Mouse (Mus musculus) MEL (cell line): ENCODE data around the gene Rad51b. TPM values are rescaled to one million over a fixed set of nuclear protein-coding genes. Genes with fewer than 3 reads are reported as not detected.

ENCODE experiments used
- DNase-seq: peaks from one replicate; pipeline ENCODE4 v3.0.0; 2011; ENCODE audit warnings: low read depth, low spot score
- H3K27ac ChIP-seq: 2 replicates; pipeline ENCODE4 v1.5.1; 2012; ENCODE audit warnings: low read depth, mild to moderate bottlenecking, control low read depth, low read length, moderate library complexity; ENCODE audit not compliant: control insufficient read depth
- H3K27me3 ChIP-seq, 2 experiments: fragments of 150-350 bp in 1 of 2; sonication (generic) in 1 of 2; 2 replicates each; pipeline ENCODE4 v1.6.1; 2012; ENCODE audit warnings: low read length in 2 of 2, mild to moderate bottlenecking in 2 of 2, improper control_type of control experiment in 1 of 2, moderate library complexity in 1 of 2; ENCODE audit not compliant: insufficient read depth in 2 of 2, control insufficient read depth in 1 of 2
- H3K36me3 ChIP-seq, 2 experiments: 2 replicates each; pipeline ENCODE4 v1.6.1; 2012 to 2014; ENCODE audit warnings: low read length in 2 of 2, improper control_type of control experiment in 1 of 2, inconsistent platforms in 1 of 2, mild to moderate bottlenecking in 1 of 2; ENCODE audit not compliant: insufficient read depth in 2 of 2, control insufficient read depth in 1 of 2
- H3K4me1 ChIP-seq, 2 experiments: fragments of 150-350 bp in 1 of 2; sonication (generic) in 1 of 2; 2 replicates each; pipeline ENCODE4 v1.6.1; 2012; ENCODE audit warnings: low read length in 2 of 2, improper control_type of control experiment in 1 of 2, mild to moderate bottlenecking in 1 of 2; ENCODE audit not compliant: insufficient read depth in 2 of 2, control insufficient read depth in 1 of 2
- H3K4me3 ChIP-seq, 2 experiments: fragments of 150-350 bp in 1 of 2; sonication (generic) in 1 of 2; 2 replicates each; pipeline ENCODE4 v1.5.1; 2012; ENCODE audit warnings: low read depth in 2 of 2, low read length in 2 of 2, mild to moderate bottlenecking in 2 of 2, moderate library complexity in 2 of 2, control low read depth in 1 of 2, improper control_type of control experiment in 1 of 2; ENCODE audit not compliant: control insufficient read depth in 1 of 2, insufficient read depth in 1 of 2
- H3K79me2 ChIP-seq: 2 replicates; pipeline ENCODE4 v1.6.1; 2012; ENCODE audit warnings: mild to moderate bottlenecking, low read length, moderate library complexity; ENCODE audit not compliant: control insufficient read depth, poor library complexity, insufficient read depth
- H3K9ac ChIP-seq: 2 replicates; pipeline ENCODE4 v1.6.1; 2012; ENCODE audit warnings: low read depth, mild to moderate bottlenecking, control low read depth, low read length, moderate library complexity; ENCODE audit not compliant: control insufficient read depth, poor library complexity, severe bottlenecking
- H3K9me3 ChIP-seq: fragments of 150-350 bp; sonication (generic); replicated peaks from 2 replicates; pipeline ENCODE4 v1.6.1; 2012; ENCODE audit warnings: mild to moderate bottlenecking, low read length, improper control_type of control experiment, moderate library complexity; ENCODE audit not compliant: insufficient read depth
- CHD1 ChIP-seq: IDR thresholded peaks from 2 replicates; pipeline ENCODE4 v1.6.1; 2012; ENCODE audit warnings: low read depth, mild to moderate bottlenecking, inconsistent platforms, low read length, improper control_type of control experiment
- CTCF ChIP-seq, 3 experiments: IDR thresholded peaks in 2 of 3; conservative IDR thresholded peaks in 1 of 3; 2 replicates each; pipeline ENCODE4 v1.5.1; 2011 to 2012; ENCODE audit warnings: low read length in 3 of 3, low read depth in 2 of 3, mild to moderate bottlenecking in 2 of 3, improper control_type of control experiment in 1 of 3, inconsistent platforms in 1 of 3, mixed read lengths in 1 of 3, moderate library complexity in 1 of 3; ENCODE audit not compliant: control insufficient read depth in 1 of 3, insufficient read depth in 1 of 3, poor library complexity in 1 of 3, severe bottlenecking in 1 of 3
- E2F4 ChIP-seq: IDR thresholded peaks from 2 replicates; pipeline ENCODE4 v1.6.1; 2011; ENCODE audit warnings: low read depth, low read length, improper control_type of control experiment, borderline replicate concordance
- EP300 ChIP-seq, 2 experiments: IDR thresholded peaks; 2 replicates each; pipeline ENCODE4 v1.6.1; 2011; ENCODE audit warnings: improper control_type of control experiment in 2 of 2, low read length in 2 of 2, low read depth in 1 of 2, mild to moderate bottlenecking in 1 of 2
- GATA1 ChIP-seq: IDR thresholded peaks from 2 replicates; pipeline ENCODE4 v1.6.1; 2011; ENCODE audit warnings: low read depth, low read length, improper control_type of control experiment
- HCFC1 ChIP-seq: IDR thresholded peaks from 2 replicates; pipeline ENCODE4 v1.6.1; 2012; ENCODE audit warnings: low read depth, mild to moderate bottlenecking, inconsistent platforms, low read length, improper control_type of control experiment, moderate library complexity
- JUND ChIP-seq: IDR thresholded peaks from 2 replicates; pipeline ENCODE4 v1.6.1; 2011; ENCODE audit warnings: low read depth, mild to moderate bottlenecking, improper control_type of control experiment, low read length
- KAT2A ChIP-seq: conservative IDR thresholded peaks from 2 replicates; pipeline ENCODE4 v1.6.1; 2012; ENCODE audit warnings: low read depth, low read length, improper control_type of control experiment, inconsistent platforms
- MAFK ChIP-seq: IDR thresholded peaks from 2 replicates; pipeline ENCODE4 v1.6.1; 2011; ENCODE audit warnings: low read depth, mild to moderate bottlenecking, low read length, improper control_type of control experiment, borderline replicate concordance
- MXI1 ChIP-seq: IDR thresholded peaks from 2 replicates; pipeline ENCODE4 v1.6.1; 2011; ENCODE audit warnings: mild to moderate bottlenecking, low read depth, low read length, improper control_type of control experiment
- NRF1 ChIP-seq: IDR thresholded peaks from 2 replicates; pipeline ENCODE4 v1.6.1; 2014; ENCODE audit warnings: low read depth, mild to moderate bottlenecking, inconsistent platforms, low read length, improper control_type of control experiment, moderate library complexity; ENCODE audit not compliant: poor library complexity, insufficient read depth, severe bottlenecking
- POLR2A ChIP-seq, 2 experiments: IDR thresholded peaks; 2 replicates each; pipeline ENCODE4 v1.6.1; 2011 to 2012; ENCODE audit warnings: low read length in 2 of 2, mild to moderate bottlenecking in 2 of 2, control low read depth in 1 of 2, improper control_type of control experiment in 1 of 2, low read depth in 1 of 2, moderate library complexity in 1 of 2; ENCODE audit not compliant: control insufficient read depth in 1 of 2, insufficient read depth in 1 of 2, poor library complexity in 1 of 2
- POLR2AphosphoS2 ChIP-seq: IDR thresholded peaks from 2 replicates; pipeline ENCODE4 v1.6.1; 2011; ENCODE audit warnings: low read length, improper control_type of control experiment
- POLR2AphosphoS5 ChIP-seq: IDR thresholded peaks from 2 replicates; pipeline ENCODE4 v1.6.1; 2012; ENCODE audit warnings: low read depth, borderline replicate concordance, mild to moderate bottlenecking, inconsistent platforms, low read length, moderate library complexity, mixed read lengths
- RAD21 ChIP-seq: IDR thresholded peaks from 2 replicates; pipeline ENCODE4 v1.6.1; 2011; ENCODE audit warnings: mild to moderate bottlenecking, low read depth, low read length, improper control_type of control experiment
- RCOR1 ChIP-seq: IDR thresholded peaks from 2 replicates; pipeline ENCODE4 v1.6.1; 2012; ENCODE audit warnings: low read depth, mild to moderate bottlenecking, inconsistent platforms, low read length, improper control_type of control experiment
- SIN3A ChIP-seq: IDR thresholded peaks from 2 replicates; pipeline ENCODE4 v1.6.1; 2012; ENCODE audit warnings: low read length, improper control_type of control experiment, inconsistent platforms
- SMC3 ChIP-seq: IDR thresholded peaks from 2 replicates; pipeline ENCODE4 v1.6.1; 2011; ENCODE audit warnings: low read depth, low read length, improper control_type of control experiment
- TAL1 ChIP-seq: IDR thresholded peaks from 2 replicates; pipeline ENCODE4 v1.6.1; 2012; ENCODE audit warnings: mild to moderate bottlenecking, inconsistent platforms, low read length, moderate library complexity, mixed read lengths
- USF2 ChIP-seq, 2 experiments: IDR thresholded peaks; 2 replicates each; pipeline ENCODE4 v1.6.1; 2011 to 2012; ENCODE audit warnings: improper control_type of control experiment in 2 of 2, low read length in 2 of 2, borderline replicate concordance in 1 of 2, inconsistent platforms in 1 of 2, low read depth in 1 of 2, mild to moderate bottlenecking in 1 of 2; ENCODE audit not compliant: insufficient read depth in 1 of 2
- ZMIZ1 ChIP-seq: IDR thresholded peaks from 2 replicates; pipeline ENCODE4 v1.6.1; 2012; ENCODE audit warnings: low read depth, mild to moderate bottlenecking, inconsistent platforms, low read length, improper control_type of control experiment, moderate library complexity
- polyA plus RNA-seq, 2 experiments: library from polyadenylated mRNA; stranded (reverse) in 1 of 2; unstranded in 1 of 2; fragments of >175 nt in 1 of 2; fragments of >200 nt in 1 of 2; gene quantifications; 2 replicates each; pipeline versions ENCODE4 v1.2.1 to v1.2.4; 2012; ENCODE audit warnings: low replicate concordance in 2 of 2, low read depth in 1 of 2; ENCODE audit not compliant: insufficient read length in 2 of 2, insufficient read depth in 1 of 2, missing spikeins in 1 of 2
- total RNA-seq: library from RNA; depleted of rRNA; stranded (reverse); fragments of 300-350 nt; gene quantifications from 2 replicates; pipeline ENCODE4 v1.2.3, GENCODE M21; 2012

Gene Rad51b
- total and polyA plus RNA-seq, 3 experiments, result 3.6 to 5.7 TPM; not detected in 1

DNA sequence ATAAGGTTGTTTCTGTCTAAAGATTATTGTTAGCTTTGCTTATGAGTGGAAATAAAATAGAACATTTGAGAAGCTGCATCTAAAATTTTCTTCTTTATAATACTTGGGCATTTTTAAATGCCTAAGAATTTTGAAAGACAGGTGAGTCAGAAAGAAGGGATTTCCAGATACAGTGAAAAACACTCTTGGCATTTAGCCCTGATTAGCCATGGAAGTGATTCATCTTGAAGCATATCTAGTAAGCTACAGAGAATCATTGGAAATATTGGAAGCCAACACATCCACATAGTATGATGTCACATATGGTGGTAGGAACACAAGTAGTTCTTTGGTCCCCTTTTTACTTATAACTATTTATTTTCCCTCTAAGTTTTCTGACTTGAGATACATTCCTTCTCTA, 256.0 kb downstream of the Rad51b start:
- Histone ChIP-seq H3K4me1 (no peaks in the 10 kb centered on the region), H3K27me3 (no peaks in the 10 kb centered on the region), H3K9ac (no peak overlapping the region), H3K79me2 (no peaks in the 10 kb centered on the region), H3K9me3 (no peaks in the 10 kb centered on the region), H3K36me3 (no peaks in the 10 kb centered on the region), H3K4me3 (no peak overlapping the region), H3K27ac (no peak overlapping the region)
- DNase-seq, result no peak
- TF ChIP-seq POLR2A (IDR thresholded peaks at IDR 0.05; ENCODE audit: control insufficient read depth in 1 of 2, insufficient read depth in 1 of 2, low read depth in 1 of 2, low read length in 2 of 2, poor library complexity in 1 of 2), result no peak
- TF ChIP-seq TAL1, result no peak
- no peak for TF ChIP-seq EP300 (IDR thresholded peaks at IDR 0.05; ENCODE audit: low read depth in 1 of 2, low read length in 2 of 2)
- no peak for TF ChIP-seq GATA1
- TF ChIP-seq POLR2AphosphoS2, result no peak
- no peak for TF ChIP-seq KAT2A
- no peak for TF ChIP-seq SMC3
- TF ChIP-seq POLR2AphosphoS5, result no peak
- no peak for TF ChIP-seq CHD1
- no peak for TF ChIP-seq USF2 (IDR thresholded peaks at IDR 0.05; ENCODE audit: borderline replicate concordance in 1 of 2, insufficient read depth in 1 of 2, low read depth in 1 of 2, low read length in 2 of 2)
- TF ChIP-seq MAFK, result no peak
- no peak for TF ChIP-seq RAD21
- TF ChIP-seq JUND, result no peak
- TF ChIP-seq E2F4, result no peak

GRCm38 (mm10) chr12:79557904-79558303, 260.8 kb downstream of the Rad51b start:
- Histone ChIP-seq H3K79me2 (no peaks in the 10 kb centered on the region), H3K4me1 (peaks cover 0 to 5% of the 10 kb centered on the region in 2 experiments; a peak in 2 of 4 replicates)
- no peak for DNase-seq

DNA sequence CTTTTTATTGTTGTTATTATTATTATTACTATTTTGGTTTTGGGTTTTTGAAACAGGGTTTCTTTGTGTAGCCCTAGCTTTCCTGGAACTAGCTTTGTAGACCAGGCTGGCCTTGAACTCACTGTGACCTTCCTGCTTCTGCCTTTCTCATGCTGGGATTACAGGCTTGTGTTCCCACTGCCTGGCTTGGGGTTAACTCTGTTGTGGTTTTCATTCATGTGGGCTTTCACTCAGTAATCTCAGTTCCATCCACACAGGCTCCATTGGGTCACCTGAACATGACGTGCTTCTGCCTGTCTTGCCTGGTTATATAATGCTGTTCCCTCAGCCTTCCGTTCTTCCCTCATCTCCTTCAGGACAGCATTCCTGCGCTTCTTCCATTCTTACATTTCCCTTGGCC, 261.6 kb downstream of the Rad51b start:
- TF ChIP-seq NRF1 (no peak), MXI1 (no peak), HCFC1 (no peak), CTCF (IDR thresholded peaks at IDR 0.05 in 2 of 3, conservative IDR thresholded peaks at IDR 0.05 in 1 of 3; ENCODE audit: control insufficient read depth in 1 of 3, insufficient read depth in 1 of 3, low read depth in 2 of 3, low read length in 3 of 3, poor library complexity in 1 of 3, severe bottlenecking in 1 of 3) (no peak), SIN3A (no peak), ZMIZ1 (no peak), RCOR1 (no peak)
- H3K79me2 ChIP-seq, result no peaks in the 10 kb centered on the region
- no peak overlapping the region for H3K27ac ChIP-seq
- H3K9me3 ChIP-seq, result no peaks in the 10 kb centered on the region
- H3K4me3 ChIP-seq, result no peak overlapping the region
- H3K9ac ChIP-seq, result no peak overlapping the region
- no peaks in the 10 kb centered on the region for H3K27me3 ChIP-seq
- DNase-seq, result no peak
- H3K4me1 ChIP-seq, result peaks cover 0 to 5% of the 10 kb centered on the region in 2 experiments; a peak in 2 of 4 replicates
- peaks cover 0 to 7% of the 10 kb centered on the region in 2 experiments; a peak in 2 of 4 replicates for H3K36me3 ChIP-seq

More at GRCm38 (mm10) chr12:79557904-79558303, 260.8 kb downstream of the Rad51b start:
- TF ChIP-seq POLR2A (IDR thresholded peaks at IDR 0.05; ENCODE audit: control insufficient read depth in 1 of 2, insufficient read depth in 1 of 2, low read depth in 1 of 2, low read length in 2 of 2, poor library complexity in 1 of 2), result no peak
- no peak for TF ChIP-seq HCFC1
- no peak for TF ChIP-seq ZMIZ1
- Histone ChIP-seq H3K27me3 (no peaks in the 10 kb centered on the region), H3K4me3 (no peak overlapping the region), H3K27ac (no peak overlapping the region), H3K9ac (no peak overlapping the region), H3K36me3 (peaks cover 0 to 7% of the 10 kb centered on the region in 2 experiments; a peak in 2 of 4 replicates), H3K9me3 (no peaks in the 10 kb centered on the region)
